Mouse (Mus musculus) spleen, adult 2 months (tissue): ENCODE measurements at regions not wholly inside any gene's neighbourhood (a gene's known extent, or its start where the extent isn't known, plus 50 kb on each side); places are given as distances from the start of the nearest gene placed in this dataset.

ENCODE experiments used
- CTCF ChIP-seq: fragments of 200-500 bp; IDR thresholded peaks from 2 replicates; pipeline ENCODE4 v1.5.1; 2011; ENCODE audit warnings: mild to moderate bottlenecking, inconsistent platforms; ENCODE audit not compliant: insufficient read depth, insufficient read length, insufficient replicate concordance; ENCODE audit errors: extremely low read depth
- POLR2A ChIP-seq: fragments of 200-500 bp; IDR thresholded peaks from 2 replicates; pipeline ENCODE4 v1.6.1; 2011; ENCODE audit warnings: low read depth, low read length, inconsistent platforms

DNA sequence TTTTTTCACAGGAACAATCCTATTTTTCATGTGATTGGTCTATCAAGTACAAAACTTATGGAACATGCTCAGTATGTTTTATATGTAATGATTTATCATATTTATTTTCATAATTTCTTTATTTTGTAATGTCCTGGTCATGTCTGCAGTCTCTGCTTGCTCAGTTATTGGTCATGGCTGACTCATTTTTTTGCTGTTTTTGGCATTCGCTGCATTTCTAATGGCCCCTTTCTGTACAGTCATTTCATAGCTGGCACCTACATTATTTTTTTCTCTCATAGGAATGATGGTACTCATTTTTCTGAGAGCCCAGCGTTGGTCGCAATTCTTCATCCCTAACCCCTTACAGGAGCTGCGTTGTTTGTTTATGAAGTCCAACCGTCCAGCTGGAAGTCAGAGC, 136.5 kb upstream of the Fam92a start:
- TF ChIP-seq POLR2A (no peak), CTCF (no peak)
